Mouse (Mus musculus) c-Kit-negative CD71-positive TER-119-positive erythroid progenitor cells, embryonic 14.5 days (primary cell): ENCODE data around the gene Bckdhb.
"Not testable (repeated sequence)": the region's sequence is repeated elsewhere in the genome, so short reads cannot be mapped to it uniquely, and the experiment has no call there.

Experiments used
- DNase-seq: peaks from one replicate; pipeline ENCODE4 v3.0.0-alpha.2; 2013; ENCODE audit warnings: low read depth, low spot score

Bckdhb gene

DNA sequence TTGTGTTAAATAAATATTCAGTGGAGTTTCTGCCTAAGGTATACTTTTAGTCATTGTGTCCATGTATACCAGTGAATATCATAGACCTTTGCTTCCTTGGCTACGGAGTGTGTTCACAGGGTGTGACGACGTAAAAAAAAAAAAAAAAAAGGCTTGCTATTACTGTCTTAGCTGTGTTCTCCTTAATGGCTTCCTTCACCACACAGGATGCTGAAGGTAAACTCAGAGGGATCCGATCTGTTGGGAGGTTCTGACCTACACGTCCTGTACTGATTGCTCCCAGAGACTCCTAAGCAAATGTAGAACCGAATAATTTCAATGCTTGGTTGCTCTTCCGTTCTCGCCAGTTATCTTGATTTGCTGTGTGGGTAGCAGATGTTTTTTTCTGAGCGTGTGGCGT is 38.4 kb downstream of the Bckdhb start:
- no peak for DNase-seq

DNA sequence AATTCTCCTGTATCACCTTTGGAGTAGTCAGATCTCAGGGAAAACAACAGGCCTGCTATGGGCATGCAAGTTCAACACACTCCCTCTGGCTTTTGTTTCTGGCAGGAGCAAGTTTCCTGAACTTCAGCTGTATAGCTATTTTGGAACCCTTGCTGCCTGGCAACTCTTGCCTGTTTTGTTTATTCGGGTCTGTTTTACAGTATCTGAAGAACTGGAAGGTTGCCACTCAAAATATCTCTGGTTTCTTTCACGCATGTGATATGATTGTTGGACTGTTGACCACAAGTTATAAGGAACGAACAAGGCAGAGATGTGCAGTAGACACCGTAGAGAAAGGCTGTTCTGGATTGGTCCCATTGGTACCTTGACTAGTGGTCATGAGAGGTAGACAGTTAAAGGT is 39.4 kb downstream of the Bckdhb start:
- DNase-seq: no peak

DNA sequence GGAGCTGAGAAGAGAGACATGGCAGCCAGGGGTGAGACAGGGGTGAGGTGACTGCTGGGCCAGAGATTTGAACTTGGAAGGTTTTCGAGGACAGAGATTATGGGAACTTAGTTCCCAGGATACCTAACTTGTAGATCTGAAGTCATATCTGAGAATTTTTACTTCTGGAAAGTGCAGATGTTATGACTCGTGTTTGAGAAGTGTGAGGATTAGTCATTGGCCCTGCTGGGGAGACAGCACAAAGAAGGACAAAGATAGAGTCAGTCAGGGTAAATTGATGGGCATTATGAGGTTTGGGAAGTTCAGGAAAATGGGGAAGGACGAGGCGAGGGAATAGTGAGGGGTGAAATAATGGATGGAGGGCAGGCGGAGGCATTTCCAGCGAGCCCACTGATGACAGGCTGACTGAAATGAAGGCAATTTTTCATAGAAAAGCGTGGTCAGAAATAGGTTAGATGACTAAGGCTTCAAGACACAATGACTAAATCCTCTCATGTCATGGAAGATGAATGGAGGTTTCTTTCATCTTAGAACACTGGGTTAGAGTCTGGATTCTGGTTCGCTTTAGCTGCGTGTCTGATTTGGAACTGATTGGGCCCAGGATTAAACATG is 42.6 kb downstream of the Bckdhb start:
- no peak for DNase-seq

GRCm38 (mm10) chr9:83969326-83969725 is 44.4 kb downstream of the Bckdhb start:
- DNase-seq: no peak

DNA sequence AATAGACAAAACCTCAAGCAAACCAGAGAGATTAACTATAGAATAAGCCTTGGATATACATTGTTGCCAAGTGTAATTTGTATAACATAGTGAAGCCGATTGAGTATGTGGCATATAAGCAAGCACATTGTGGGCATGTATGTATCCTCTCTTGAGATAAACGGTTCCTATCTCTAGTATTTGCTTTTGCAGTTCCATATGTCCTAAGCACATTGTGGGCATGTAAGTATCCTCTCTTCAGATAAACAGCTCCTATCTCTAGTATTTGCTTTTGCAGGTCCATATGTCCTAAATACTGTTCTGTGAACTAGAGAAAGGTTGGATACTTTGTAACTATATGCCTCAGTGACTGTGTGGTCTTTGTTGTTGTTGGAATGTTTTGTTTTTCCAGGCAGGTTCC is 48.5 kb downstream of the Bckdhb start:
- DNase-seq: no peak

DNA sequence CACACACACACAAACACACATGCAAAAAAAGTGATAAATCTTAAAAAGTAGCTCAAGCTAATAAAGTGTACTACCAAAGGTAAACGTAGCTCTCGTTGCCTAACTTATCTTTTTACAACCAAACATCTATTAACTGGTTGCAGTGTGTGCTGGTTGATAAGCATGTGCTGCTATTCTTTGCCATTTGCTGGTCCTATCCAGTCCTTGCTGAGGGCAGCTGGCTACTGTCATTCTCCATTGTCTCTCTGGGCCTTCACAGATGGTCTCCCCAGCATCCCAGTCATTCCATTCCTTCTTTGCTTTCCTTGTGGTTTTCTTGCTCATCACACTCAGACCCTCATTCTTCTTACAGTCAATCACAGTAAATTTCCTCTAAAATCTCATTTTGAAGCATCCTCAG is 50.9 kb downstream of the Bckdhb start:
- no peak for DNase-seq

GRCm38 (mm10) chr9:83981234-83981633 is 56.3 kb downstream of the Bckdhb start:
- DNase-seq: no peak

- no peak for DNase-seq
Measured at GRCm38 (mm10) chr9:84008961-84009360, 84.0 kb downstream of the Bckdhb start.

DNA sequence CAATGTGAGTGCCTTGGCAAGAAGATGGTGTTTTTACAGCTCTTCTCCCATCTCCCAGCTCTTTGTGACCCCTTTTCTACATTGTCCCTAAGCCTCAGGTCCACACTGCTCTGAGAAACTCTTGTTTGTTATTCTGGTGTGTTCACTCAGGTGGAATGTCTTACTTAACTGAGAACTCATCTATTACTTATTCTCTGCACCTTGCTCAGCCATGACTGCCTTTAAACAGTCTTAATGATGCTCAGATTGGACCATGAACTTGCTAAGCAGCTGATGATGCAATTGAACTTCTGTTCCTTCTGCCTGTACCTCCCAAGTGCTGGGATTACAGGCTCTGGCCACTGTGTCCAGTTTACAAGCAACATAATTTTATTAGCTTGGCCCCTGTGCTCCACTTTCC is 86.2 kb downstream of the Bckdhb start:
- no peak for DNase-seq

DNA sequence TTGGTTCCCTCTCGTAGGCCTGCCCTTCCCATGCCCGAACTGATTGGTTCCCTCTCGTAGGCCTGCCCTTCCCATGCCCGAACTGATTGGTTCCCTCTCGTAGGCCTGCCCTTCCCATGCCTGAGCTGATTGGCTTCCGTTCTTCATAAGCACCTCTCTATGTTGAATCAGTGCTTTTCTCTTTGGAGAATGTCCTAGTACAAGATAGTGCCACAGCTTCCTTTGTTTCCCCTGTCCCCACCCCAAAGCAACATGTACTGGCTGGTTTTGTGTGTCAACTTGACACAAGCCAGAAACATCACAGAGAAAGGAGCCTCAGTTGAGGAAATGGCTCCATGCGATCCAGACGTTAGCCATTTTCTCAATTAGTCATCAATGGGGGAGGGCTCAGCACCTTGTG is 93.2 kb downstream of the Bckdhb start:
- not testable (repeated sequence) for DNase-seq

DNA sequence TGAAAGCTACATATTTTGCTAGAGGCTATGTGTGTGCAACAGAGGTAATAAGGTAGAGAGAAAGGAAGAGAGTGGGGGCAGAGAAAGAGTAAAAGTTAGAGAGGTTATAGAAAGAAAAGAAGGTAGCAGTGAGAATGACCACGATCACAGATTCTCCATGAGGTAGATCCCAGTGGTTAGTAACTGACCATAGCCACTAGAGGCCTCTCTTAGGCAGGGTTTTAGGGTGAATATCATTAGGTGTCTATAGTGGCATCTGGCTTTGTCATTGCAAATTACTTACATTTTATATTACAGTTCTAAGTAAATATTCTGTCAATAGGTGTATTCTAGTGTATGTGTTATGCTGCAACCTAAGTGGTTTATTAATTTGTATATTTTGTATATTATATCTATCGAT is 94.7 kb downstream of the Bckdhb start:
- DNase-seq: no peak

GRCm38 (mm10) chr9:84021189-84021588 is 96.2 kb downstream of the Bckdhb start:
- no peak for DNase-seq

- DNase-seq: no peak
Measured at GRCm38 (mm10) chr9:84028120-84028519, 103.2 kb downstream of the Bckdhb start.

DNA sequence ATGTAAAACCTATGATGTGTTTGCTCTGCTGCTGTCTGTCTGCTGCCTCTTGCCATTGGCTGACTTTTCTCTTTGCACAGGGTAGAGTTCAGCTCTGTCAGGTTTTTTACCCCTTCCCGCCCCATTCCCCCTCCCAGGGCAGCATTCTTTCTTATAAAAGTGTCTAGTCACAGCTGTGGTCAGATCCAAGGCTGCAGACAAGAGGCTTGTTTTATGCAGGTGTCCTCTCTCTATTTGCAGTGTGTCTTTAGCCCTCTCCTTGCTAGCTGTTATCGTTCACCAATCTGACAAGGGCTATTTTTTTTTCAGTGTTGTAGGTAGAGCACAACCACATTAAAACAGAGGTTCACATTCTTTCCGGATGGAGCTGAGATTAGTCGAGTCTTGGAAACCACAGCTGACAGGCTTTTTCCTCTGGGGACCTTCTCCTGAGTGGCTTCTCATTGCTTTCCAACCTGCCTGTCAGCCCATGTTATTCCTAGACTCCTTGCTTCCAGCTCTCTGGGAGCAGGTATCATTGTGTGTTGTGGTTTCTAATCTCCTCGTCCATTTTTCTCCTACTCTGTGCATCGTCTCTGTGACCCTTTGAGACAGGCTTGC is 105.8 kb downstream of the Bckdhb start:
- DNase-seq: no peak

- no peak for DNase-seq
Measured at GRCm38 (mm10) chr9:84031406-84031805, 106.5 kb downstream of the Bckdhb start.

GRCm38 (mm10) chr9:84032669-84033341 is 107.9 kb downstream of the Bckdhb start:
- no peak for DNase-seq

GRCm38 (mm10) chr9:84036046-84036445 is 111.1 kb downstream of the Bckdhb start:
- DNase-seq: no peak

DNA sequence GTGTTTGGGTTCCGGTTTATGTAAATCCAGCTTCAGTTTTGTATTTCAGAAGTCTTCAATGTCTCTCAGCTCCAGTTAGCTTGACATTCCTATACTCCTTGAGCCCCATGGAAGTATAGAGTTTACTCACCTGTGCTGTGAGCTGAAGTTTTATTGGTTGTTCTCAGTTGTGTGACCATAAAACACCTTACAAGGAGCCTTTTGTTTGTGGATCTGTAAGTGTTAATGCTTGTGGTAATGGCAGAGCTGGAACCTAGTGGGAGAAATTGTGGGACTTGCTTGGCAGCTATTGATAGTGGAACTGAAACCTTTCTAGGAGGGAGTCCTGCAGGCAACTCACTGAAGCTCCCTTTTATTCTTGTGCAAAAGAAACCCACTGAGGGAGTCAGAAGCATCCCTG is 112.3 kb downstream of the Bckdhb start:
- no peak for DNase-seq

DNA sequence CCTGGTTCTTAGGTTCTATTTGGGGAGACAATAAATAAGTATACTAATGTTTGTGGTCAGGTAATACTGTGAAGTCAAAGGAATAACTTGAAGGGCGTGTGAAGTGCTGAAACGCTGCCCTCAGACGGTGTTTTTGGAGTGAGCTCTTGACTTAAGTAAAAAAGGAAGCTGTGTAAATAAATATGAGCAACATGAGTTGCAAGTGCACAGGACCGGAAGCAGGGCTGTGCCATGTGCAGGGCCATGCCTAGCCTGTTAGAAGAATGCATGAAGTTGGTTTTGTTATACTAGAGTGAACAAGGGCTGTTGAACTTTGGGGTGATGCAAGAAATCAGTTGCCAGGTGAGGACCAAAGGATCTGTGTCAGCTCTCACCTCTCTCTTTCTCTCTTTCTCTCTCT is 114.0 kb downstream of the Bckdhb start:
- DNase-seq: no peak

- no peak for DNase-seq
Measured at GRCm38 (mm10) chr9:84040376-84040775, 115.4 kb downstream of the Bckdhb start.

DNA sequence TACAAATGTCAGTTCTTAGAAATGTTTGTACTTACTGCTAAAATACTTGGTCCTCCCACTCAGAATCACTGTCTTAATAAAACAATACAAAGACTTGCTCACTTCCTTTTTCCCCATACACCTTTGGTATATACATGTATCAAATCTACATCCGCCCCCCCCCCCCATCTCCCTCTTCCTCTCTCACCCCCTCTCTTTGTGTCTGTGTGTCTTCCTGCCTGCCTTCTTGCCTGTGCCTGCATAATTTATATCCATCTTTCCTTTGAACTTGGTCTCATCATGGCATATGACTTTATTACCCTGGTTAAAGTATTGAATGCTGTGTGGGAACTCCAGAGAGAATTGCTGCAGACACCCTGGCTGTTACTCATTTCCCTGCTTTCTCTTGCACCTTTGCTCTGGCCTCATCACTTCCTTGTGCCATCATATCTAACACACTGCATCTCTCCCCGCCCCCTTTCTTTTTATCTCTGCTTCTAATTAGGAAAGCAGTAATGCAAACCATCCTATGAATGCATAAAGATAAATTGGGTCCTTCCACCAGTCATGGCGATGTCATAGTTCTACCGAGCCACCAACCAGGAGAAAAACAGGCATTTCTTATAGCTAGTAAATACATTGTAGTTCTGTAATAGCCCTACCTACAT is 116.8 kb downstream of the Bckdhb start:
- no peak for DNase-seq

DNA sequence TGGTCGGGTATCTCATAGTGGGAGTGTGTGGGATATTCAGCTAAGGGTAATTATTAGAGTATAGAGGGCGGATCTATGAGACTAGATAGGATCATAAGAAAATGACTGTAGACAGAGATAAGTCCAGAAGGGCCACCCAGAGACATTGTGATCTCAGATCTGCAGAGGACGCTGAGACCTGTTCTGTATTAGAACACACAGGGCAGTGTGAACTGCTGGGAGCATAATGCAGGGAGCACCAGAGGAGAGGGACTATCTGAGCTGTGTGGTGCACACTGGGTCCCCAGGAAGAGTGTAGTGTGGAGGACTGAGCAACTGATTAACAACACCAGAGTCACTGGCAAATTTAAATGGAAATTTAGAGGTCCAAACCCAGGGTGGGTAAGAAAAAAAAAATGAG is 117.6 kb downstream of the Bckdhb start:
- no peak for DNase-seq

- no peak for DNase-seq
Measured at GRCm38 (mm10) chr9:84044136-84044535, 119.2 kb downstream of the Bckdhb start.
